Mouse (Mus musculus): Measurements from ENCODE around the gene Lmo3. TPM values are rescaled to one million over a fixed set of nuclear protein-coding genes. Genes with fewer than 3 reads are reported as not detected.

The Lmo3 gene
- polyA plus RNA-seq, 1 experiment from 2014 or later: 11.3 TPM

DNA sequence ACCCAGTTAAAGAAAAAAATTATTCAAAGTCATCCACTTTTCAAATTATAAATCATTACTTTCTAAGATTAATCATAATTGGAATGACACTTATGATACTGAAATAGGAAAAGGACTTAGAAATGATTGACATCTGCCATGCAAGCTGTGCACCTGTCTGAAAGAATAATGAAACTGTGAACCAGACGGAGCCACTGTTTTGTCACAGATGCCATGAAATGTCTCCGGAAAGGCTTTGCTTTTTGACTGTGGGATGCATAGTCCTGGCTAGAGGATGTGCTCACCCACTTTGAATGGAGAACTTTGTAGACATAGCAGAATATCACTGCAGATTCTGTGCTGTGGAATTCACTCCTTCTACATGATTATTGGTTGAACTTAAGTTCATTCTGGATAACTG lies 18.4 kb downstream of the Lmo3 start:
- no peaks in the 10 kb centered on the region for H3K4me1 ChIP-seq (ENCODE audit: control insufficient read depth, insufficient read depth, low read length)
- 82% methylated on average over 2 of the region's 2 CpGs for WGBS
- no peak for DNase-seq (ENCODE audit: low spot score)

GRCm38 (mm10) chr6:138552144-138552543 lies 29.6 kb downstream of the Lmo3 start:
- DNase-seq (ENCODE audit: low spot score): no peak
- 76% methylated on average over 7 of the region's 7 CpGs for WGBS

More for the DNA sequence above, 18.4 kb downstream of the Lmo3 start:
- no peak overlapping the region for H3K27ac ChIP-seq (ENCODE audit: low read depth, low read length)
- no peak overlapping the region for H3K4me2 ChIP-seq (ENCODE audit: low read depth)
- H3K9me3 ChIP-seq (ENCODE audit: control insufficient read depth, low read length): no peaks in the 10 kb centered on the region
- ATAC-seq (ENCODE audit: insufficient read depth, low FRiP score, low TSS enrichment): no peak
- H3K27me3 ChIP-seq (ENCODE audit: control insufficient read depth, insufficient read depth, low read length): no peaks in the 10 kb centered on the region
- H3K4me3 ChIP-seq (ENCODE audit: low read depth, low read length): no peak overlapping the region
- H3K9ac ChIP-seq (ENCODE audit: low read length): no peak overlapping the region
- no peaks in the 10 kb centered on the region for H3K36me3 ChIP-seq (ENCODE audit: control insufficient read depth, insufficient read depth, low read length)

GRCm38 (mm10) chr6:138534879-138535278 lies 46.9 kb downstream of the Lmo3 start:
- DNase-seq (ENCODE audit: low spot score) (no peak), ATAC-seq (ENCODE audit: insufficient read depth, low FRiP score, low TSS enrichment) (no peak)
- Histone ChIP-seq H3K36me3 (ENCODE audit: control insufficient read depth, insufficient read depth, low read length) (no peaks in the 10 kb centered on the region), H3K4me2 (ENCODE audit: low read depth) (no peak overlapping the region), H3K27me3 (ENCODE audit: control insufficient read depth, insufficient read depth, low read length) (no peaks in the 10 kb centered on the region), H3K9ac (ENCODE audit: low read length) (no peak overlapping the region), H3K27ac (ENCODE audit: low read depth, low read length) (no peak overlapping the region), H3K4me1 (ENCODE audit: control insufficient read depth, insufficient read depth, low read length) (no peaks in the 10 kb centered on the region), H3K4me3 (ENCODE audit: low read depth, low read length) (no peak overlapping the region), H3K9me3 (ENCODE audit: control insufficient read depth, low read length) (no peaks in the 10 kb centered on the region)
- WGBS: 80% methylated on average over 2 of the region's 2 CpGs

More at GRCm38 (mm10) chr6:138552144-138552543, 29.6 kb downstream of the Lmo3 start:
- Histone ChIP-seq H3K27ac (ENCODE audit: low read depth, low read length) (no peak overlapping the region), H3K9me3 (ENCODE audit: control insufficient read depth, low read length) (no peaks in the 10 kb centered on the region), H3K4me2 (ENCODE audit: low read depth) (no peak overlapping the region), H3K4me3 (ENCODE audit: low read depth, low read length) (no peak overlapping the region), H3K4me1 (ENCODE audit: control insufficient read depth, insufficient read depth, low read length) (no peaks in the 10 kb centered on the region), H3K9ac (ENCODE audit: low read length) (no peak overlapping the region), H3K36me3 (ENCODE audit: control insufficient read depth, insufficient read depth, low read length) (no peaks in the 10 kb centered on the region), H3K27me3 (ENCODE audit: control insufficient read depth, insufficient read depth, low read length) (no peaks in the 10 kb centered on the region)
- no peak for ATAC-seq (ENCODE audit: insufficient read depth, low FRiP score, low TSS enrichment)

GRCm38 (mm10) chr6:138506642-138507041 lies 75.1 kb downstream of the Lmo3 start:
- no peak for DNase-seq (ENCODE audit: low spot score)
- Histone ChIP-seq H3K27ac (ENCODE audit: low read depth, low read length) (no peak overlapping the region), H3K4me3 (ENCODE audit: low read depth, low read length) (no peak overlapping the region), H3K27me3 (ENCODE audit: control insufficient read depth, insufficient read depth, low read length) (no peaks in the 10 kb centered on the region), H3K4me2 (ENCODE audit: low read depth) (no peak overlapping the region), H3K9me3 (ENCODE audit: control insufficient read depth, low read length) (no peaks in the 10 kb centered on the region), H3K4me1 (ENCODE audit: control insufficient read depth, insufficient read depth, low read length) (no peaks in the 10 kb centered on the region), H3K9ac (ENCODE audit: low read length) (no peak overlapping the region), H3K36me3 (ENCODE audit: control insufficient read depth, insufficient read depth, low read length) (no peaks in the 10 kb centered on the region)
- WGBS: 84% methylated on average over 1 of the region's 1 CpGs
- ATAC-seq (ENCODE audit: insufficient read depth, low FRiP score, low TSS enrichment): no peak

DNA sequence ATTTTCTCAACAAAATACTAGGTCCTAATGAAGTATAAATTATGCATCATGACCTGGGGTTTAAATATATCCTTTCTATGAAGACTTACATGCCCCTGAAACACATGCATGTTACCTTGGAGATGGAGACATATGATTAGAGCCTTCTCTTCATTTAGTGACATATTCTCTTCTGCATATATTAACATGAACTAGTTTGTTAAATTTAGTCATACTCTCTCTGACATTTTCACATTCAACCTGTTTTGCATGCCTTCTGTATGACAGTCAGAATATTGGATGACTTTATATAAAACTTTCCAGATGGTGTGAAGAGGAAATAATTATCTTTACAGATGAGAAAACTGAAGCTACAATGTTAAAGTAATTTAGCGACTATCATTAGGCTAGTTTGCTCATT lies 77.8 kb downstream of the Lmo3 start:
- no peak overlapping the region for H3K27ac ChIP-seq (ENCODE audit: low read depth, low read length)
- no peak overlapping the region for H3K9ac ChIP-seq (ENCODE audit: low read length)
- no peak overlapping the region for H3K4me3 ChIP-seq (ENCODE audit: low read depth, low read length)
- H3K9me3 ChIP-seq (ENCODE audit: control insufficient read depth, low read length): no peaks in the 10 kb centered on the region
- 94% methylated on average over 1 of the region's 1 CpGs for WGBS
- no peaks in the 10 kb centered on the region for H3K36me3 ChIP-seq (ENCODE audit: control insufficient read depth, insufficient read depth, low read length)
- H3K27me3 ChIP-seq (ENCODE audit: control insufficient read depth, insufficient read depth, low read length): no peaks in the 10 kb centered on the region
- H3K4me2 ChIP-seq (ENCODE audit: low read depth): no peak overlapping the region
- ATAC-seq (ENCODE audit: insufficient read depth, low FRiP score, low TSS enrichment) (no peak), DNase-seq (ENCODE audit: low spot score) (no peak)
- H3K4me1 ChIP-seq (ENCODE audit: control insufficient read depth, insufficient read depth, low read length): no peaks in the 10 kb centered on the region

DNA sequence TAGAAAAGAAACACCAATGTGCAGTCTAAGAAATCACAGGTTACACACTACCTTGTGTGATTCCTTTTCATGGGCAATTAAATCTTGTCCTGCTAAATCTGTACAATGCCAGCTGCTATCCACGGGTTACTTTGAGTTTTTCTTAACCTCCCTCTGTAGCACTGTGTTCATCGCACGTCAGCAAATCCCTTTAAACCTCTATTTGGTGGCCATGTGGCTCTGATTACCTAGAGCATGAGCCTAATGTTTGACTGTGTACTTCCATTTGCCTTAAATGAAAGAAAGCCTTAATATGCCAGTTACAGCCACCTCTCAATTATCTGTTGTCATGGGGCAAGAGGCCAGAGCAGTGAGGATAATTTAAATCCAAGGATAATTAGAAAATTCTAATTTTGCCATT lies 98.9 kb downstream of the Lmo3 start:
- Histone ChIP-seq H3K27me3 (ENCODE audit: control insufficient read depth, insufficient read depth, low read length) (no peaks in the 10 kb centered on the region), H3K36me3 (ENCODE audit: control insufficient read depth, insufficient read depth, low read length) (no peaks in the 10 kb centered on the region), H3K4me1 (ENCODE audit: control insufficient read depth, insufficient read depth, low read length) (no peaks in the 10 kb centered on the region), H3K9me3 (ENCODE audit: control insufficient read depth, low read length) (no peaks in the 10 kb centered on the region), H3K4me2 (ENCODE audit: low read depth) (no peak overlapping the region), H3K27ac (ENCODE audit: low read depth, low read length) (no peak overlapping the region), H3K9ac (ENCODE audit: low read length) (no peak overlapping the region), H3K4me3 (ENCODE audit: low read depth, low read length) (no peak overlapping the region)
- ATAC-seq (ENCODE audit: insufficient read depth, low FRiP score, low TSS enrichment) (no peak), DNase-seq (ENCODE audit: low spot score) (no peak)
- WGBS: 72% methylated on average over 3 of the region's 3 CpGs

DNA sequence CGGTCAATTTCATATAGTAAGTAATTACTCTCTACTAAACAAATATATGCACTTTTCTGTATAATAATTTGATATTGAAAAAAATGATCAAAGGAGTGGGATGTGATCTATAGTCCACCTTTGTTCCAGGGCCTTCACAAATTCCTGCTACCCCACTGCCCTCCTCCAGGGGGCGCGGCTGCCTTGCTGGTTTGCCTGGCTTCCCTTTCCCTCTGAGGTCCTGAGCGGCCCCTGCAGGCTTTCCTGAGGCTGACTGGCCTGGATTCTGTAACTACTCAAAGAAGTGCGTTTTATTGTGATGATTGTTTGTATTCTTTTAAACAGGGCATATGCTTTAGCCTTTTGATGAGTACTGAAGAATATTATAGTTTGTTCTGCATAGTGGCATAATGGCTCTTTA lies 104.2 kb downstream of the Lmo3 start:
- Histone ChIP-seq H3K27ac (ENCODE audit: low read depth, low read length) (no peak overlapping the region), H3K9ac (ENCODE audit: low read length) (no peak overlapping the region), H3K9me3 (ENCODE audit: control insufficient read depth, low read length) (no peaks in the 10 kb centered on the region), H3K27me3 (ENCODE audit: control insufficient read depth, insufficient read depth, low read length) (no peaks in the 10 kb centered on the region), H3K4me3 (ENCODE audit: low read depth, low read length) (no peak overlapping the region), H3K36me3 (ENCODE audit: control insufficient read depth, insufficient read depth, low read length) (no peaks in the 10 kb centered on the region), H3K4me1 (ENCODE audit: control insufficient read depth, insufficient read depth, low read length) (no peaks in the 10 kb centered on the region), H3K4me2 (ENCODE audit: low read depth) (no peak overlapping the region)
- 15% methylated on average over 5 of the region's 5 CpGs for WGBS
- DNase-seq (ENCODE audit: low spot score) (peak; percentile 80), ATAC-seq (ENCODE audit: insufficient read depth, low FRiP score, low TSS enrichment) (peak; percentile 86)

- no peaks in the 10 kb centered on the region for H3K36me3 ChIP-seq (ENCODE audit: control insufficient read depth, insufficient read depth, low read length)
- 89% methylated on average over 4 of the region's 4 CpGs for WGBS
- H3K4me3 ChIP-seq (ENCODE audit: low read depth, low read length): no peak overlapping the region
- H3K9ac ChIP-seq (ENCODE audit: low read length): no peak overlapping the region
- no peak overlapping the region for H3K4me2 ChIP-seq (ENCODE audit: low read depth)
- H3K4me1 ChIP-seq (ENCODE audit: control insufficient read depth, insufficient read depth, low read length): no peaks in the 10 kb centered on the region
- no peaks in the 10 kb centered on the region for H3K27me3 ChIP-seq (ENCODE audit: control insufficient read depth, insufficient read depth, low read length)
- no peaks in the 10 kb centered on the region for H3K9me3 ChIP-seq (ENCODE audit: control insufficient read depth, low read length)
- DNase-seq (ENCODE audit: low spot score) (no peak), ATAC-seq (ENCODE audit: insufficient read depth, low FRiP score, low TSS enrichment) (no peak)
- H3K27ac ChIP-seq (ENCODE audit: low read depth, low read length): no peak overlapping the region
Observed at GRCm38 (mm10) chr6:138469204-138469603, 112.6 kb downstream of the Lmo3 start.

GRCm38 (mm10) chr6:138444515-138445048 lies 137.2 kb downstream of the Lmo3 start:
- DNase-seq (ENCODE audit: low spot score): no peak
- ATAC-seq (ENCODE audit: insufficient read depth, low FRiP score, low TSS enrichment): peak; percentile 43; the same call in 1 of the 2 replicates
- no peaks in the 10 kb centered on the region for H3K9me3 ChIP-seq (ENCODE audit: control insufficient read depth, low read length)
- H3K9ac ChIP-seq (ENCODE audit: low read length): no peak overlapping the region
- no peak overlapping the region for H3K27ac ChIP-seq (ENCODE audit: low read depth, low read length)
- no peaks in the 10 kb centered on the region for H3K36me3 ChIP-seq (ENCODE audit: control insufficient read depth, insufficient read depth, low read length)
- H3K4me1 ChIP-seq (ENCODE audit: control insufficient read depth, insufficient read depth, low read length): no peaks in the 10 kb centered on the region
- 47% methylated on average over 3 of the region's 3 CpGs for WGBS
- H3K27me3 ChIP-seq (ENCODE audit: control insufficient read depth, insufficient read depth, low read length): no peaks in the 10 kb centered on the region
- no peak overlapping the region for H3K4me2 ChIP-seq (ENCODE audit: low read depth)
- no peak overlapping the region for H3K4me3 ChIP-seq (ENCODE audit: low read depth, low read length)
